9 mouse cellular contexts compared by ENCODE assay signal in genomic region chr11:63404719-63405118, GRCm38 (mm10).
A peak's percentile ranks its signal among the peaks of the same experiment; 100 is the strongest.
DNase-seq lines count a peak whose midpoint lies in the region; ATAC-seq and TF ChIP-seq lines count a peak whose summit lies in the region.
"Had no signal": no experiment of that assay in that cellular context is flagged by ENCODE, and none has a peak within 500 bp of the region (broad histone marks: within the 10 kb centered on the region; RNA-seq: fewer than 3 reads in every experiment).

No protein-coding gene starts in this region.

- TF ChIP-seq POLR2A in cortical plate, adult 2 months (IDR thresholded peaks at IDR 0.05; ENCODE audit: extremely low read depth, insufficient read depth, low read length): no peak

- TF ChIP-seq CTCF in cortical plate, adult 2 months (IDR thresholded peaks at IDR 0.05; ENCODE audit: extremely low read depth, insufficient read depth, low read length): peak; percentile 89

- H3K9me3 ChIP-seq in liver, embryonic 13.5 days (replicated peaks): no peaks in the 10 kb centered on the region
- H3K9me3 ChIP-seq: embryonic facial prominence, embryonic 13.5 days had no signal

- no peaks in the 10 kb centered on the region for H3K36me3 ChIP-seq in liver, embryonic 13.5 days
- H3K36me3 ChIP-seq: embryonic facial prominence, embryonic 13.5 days had no signal

- H3K27ac ChIP-seq in cortical plate, adult 2 months (ENCODE audit: insufficient read depth, low read length): no peak overlapping the region
- H3K27ac ChIP-seq in liver, embryonic 13.5 days: no peak overlapping the region
- H3K27ac ChIP-seq: embryonic facial prominence, embryonic 13.5 days had no signal

- no peak overlapping the region for H3K4me3 ChIP-seq in cortical plate, adult 2 months (ENCODE audit: insufficient read depth, low read length)
- no peak overlapping the region for H3K4me3 ChIP-seq in liver, embryonic 13.5 days (replicated peaks)
- H3K4me3 ChIP-seq: embryonic facial prominence, embryonic 13.5 days had no signal

- no peak overlapping the region for H3K4me2 ChIP-seq in liver, embryonic 13.5 days
- H3K4me2 ChIP-seq: embryonic facial prominence, embryonic 13.5 days had no signal

- H3K27me3 ChIP-seq in liver, embryonic 13.5 days: no peaks in the 10 kb centered on the region

- no peak for ATAC-seq in liver, embryonic 13.5 days (ENCODE audit: low read depth)

- DNase-seq in 3T3-L1 (ENCODE audit: low read depth, low spot score): peak; percentile 52
- DNase-seq in adipocyte (ENCODE audit: low spot score): peak; percentile 58
- peak; percentile 31 to 47 for DNase-seq in gastrocnemius, postnatal 36 days
- DNase-seq in kidney, postnatal 14 days: peak; percentile 81
- DNase-seq in liver, embryonic 13.5 days: peak; percentile 7
- peak; percentile 15 for DNase-seq in ovary, adult 18-20 months (ENCODE audit: low spot score)
- DNase-seq in thymus, postnatal 25 days: peak; percentile 48

- intact Hi-C loops in gastrocnemius, postnatal 36 days (cut with DNase I): loop anchor here (5.0 kb wide), 2 partner anchors 1038 to 1563 kb away; no protein-coding TSS in a partner anchor

- no peaks in the 10 kb centered on the region for H3K4me1 ChIP-seq in cortical plate, adult 2 months (ENCODE audit: control insufficient read depth, insufficient read depth, low read length)
- H3K4me1 ChIP-seq in liver, embryonic 13.5 days (replicated peaks): no peaks in the 10 kb centered on the region

- H3K9ac ChIP-seq in liver, embryonic 13.5 days: no peak overlapping the region
- H3K9ac ChIP-seq: embryonic facial prominence, embryonic 13.5 days had no signal

- WGBS in liver, embryonic 13.5 days (ENCODE audit: insufficient replicate concordance): 15% methylated on average over 11 of the region's 11 CpGs

Comparison
In these comparisons a context has a peak if more than half of its experiments do, and no peak if none do; other contexts are left out.
1. DNase-seq: peak in every context shown above with its lines; median percentile 81 in kidney, postnatal 14 days; 58 in adipocyte; 52 in 3T3-L1; 48 in thymus, postnatal 25 days; 39 in gastrocnemius, postnatal 36 days; 15 in ovary, adult 18-20 months; 7 in liver, embryonic 13.5 days.